Mouse (Mus musculus) cerebellum, postnatal 10 days (tissue): ENCODE measurements around the gene Aig1.

ENCODE experiments used
- DNase-seq, 2 experiments: peaks; one replicate each; pipeline ENCODE4 v3.0.0; 2021; ENCODE audit warnings: mixed read lengths in 2 of 2

Aig1 gene

GRCm38 (mm10) chr10:13774910-13775309 lies 93.9 kb downstream of the Aig1 start:
- DNase-seq = no peak

GRCm38 (mm10) chr10:13770720-13771119 lies 98.1 kb downstream of the Aig1 start:
- DNase-seq = peak; percentile 51 to 68

GRCm38 (mm10) chr10:13769789-13770188 lies 99.0 kb downstream of the Aig1 start:
- no peak for DNase-seq

GRCm38 (mm10) chr10:13768866-13769265 lies 99.9 kb downstream of the Aig1 start:
- DNase-seq = no peak

- peak; percentile 24 to 36 for DNase-seq
Observed at GRCm38 (mm10) chr10:13767076-13767475, 101.7 kb downstream of the Aig1 start.

- no peak for DNase-seq
Observed at GRCm38 (mm10) chr10:13763151-13763550, 105.6 kb downstream of the Aig1 start.

GRCm38 (mm10) chr10:13754712-13755111 lies 114.1 kb downstream of the Aig1 start:
- DNase-seq = no peak

GRCm38 (mm10) chr10:13753777-13754176 lies 115.0 kb downstream of the Aig1 start:
- DNase-seq = no peak

GRCm38 (mm10) chr10:13739494-13740140 lies 129.2 kb downstream of the Aig1 start:
- DNase-seq = peak; percentile 80 to 88

GRCm38 (mm10) chr10:13730039-13730748 lies 138.6 kb downstream of the Aig1 start:
- DNase-seq = no peak

- no peak for DNase-seq
Observed at GRCm38 (mm10) chr10:13727676-13728075, 141.1 kb downstream of the Aig1 start.

- no peak for DNase-seq
Observed at GRCm38 (mm10) chr10:13726206-13726605, 142.6 kb downstream of the Aig1 start.

- no peak for DNase-seq
Observed at GRCm38 (mm10) chr10:13725276-13725675, 143.5 kb downstream of the Aig1 start.

- DNase-seq = peak in 1 of 2 experiments; percentile 54
Observed at GRCm38 (mm10) chr10:13716132-13716531, 152.6 kb downstream of the Aig1 start.

- DNase-seq = no peak
Observed at GRCm38 (mm10) chr10:13715584-13715983, 153.2 kb downstream of the Aig1 start.

- DNase-seq = no peak
Observed at GRCm38 (mm10) chr10:13714920-13715293, 153.9 kb downstream of the Aig1 start.

GRCm38 (mm10) chr10:13714199-13714919 lies 154.4 kb downstream of the Aig1 start:
- peak; percentile 95 to 97 for DNase-seq

- peak in 1 of 2 experiments; percentile 50 for DNase-seq
Observed at GRCm38 (mm10) chr10:13713711-13714110, 155.1 kb downstream of the Aig1 start.

- DNase-seq = no peak
Observed at GRCm38 (mm10) chr10:13713116-13713515, 155.7 kb downstream of the Aig1 start.

GRCm38 (mm10) chr10:13711281-13711829 lies 157.4 kb downstream of the Aig1 start:
- no peak for DNase-seq

GRCm38 (mm10) chr10:13705771-13706170 lies 163.0 kb downstream of the Aig1 start:
- DNase-seq = peak; percentile 36 to 48

- DNase-seq = no peak
Observed at GRCm38 (mm10) chr10:13702688-13703087, 166.1 kb downstream of the Aig1 start.

- peak; percentile 37 to 50 for DNase-seq
Observed at GRCm38 (mm10) chr10:13702043-13702442, 166.7 kb downstream of the Aig1 start.
